Mouse (Mus musculus) hindlimb bud, embryonic 11.5 days (tissue): Measurements from ENCODE around the gene Car10.

ENCODE experiments used
- DNase-seq: peaks from one replicate; pipeline ENCODE4 v3.0.0-alpha.2; 2012; ENCODE audit warnings: low read depth, low spot score; ENCODE audit errors: extremely low spot score

The Car10 gene

GRCm38 (mm10) chr11:93571917-93572641 is 474.3 kb downstream of the Car10 start:
- DNase-seq = no peak

- no peak for DNase-seq
Observed at GRCm38 (mm10) chr11:93577441-93577840, 479.6 kb downstream of the Car10 start.

DNA sequence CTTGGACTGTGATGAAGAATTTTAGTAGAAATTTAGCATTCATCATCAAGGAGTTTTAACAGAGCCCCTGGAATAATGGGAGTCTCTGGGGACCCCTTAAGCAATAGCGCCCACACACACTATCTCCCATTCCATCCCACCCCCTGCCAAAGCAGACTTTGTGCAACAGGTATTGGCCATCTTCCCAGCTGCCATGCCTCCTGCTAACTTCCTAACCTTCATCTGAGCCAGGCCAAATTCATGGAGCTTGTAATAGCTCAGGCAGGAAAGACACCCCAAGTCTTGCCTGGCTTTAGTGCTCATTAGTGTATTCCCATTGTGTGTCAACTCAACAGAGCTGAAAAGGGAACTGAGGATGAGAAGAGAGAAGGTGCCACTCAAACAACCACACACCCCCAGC is 481.8 kb downstream of the Car10 start:
- DNase-seq = no peak

- DNase-seq = no peak
Observed at GRCm38 (mm10) chr11:93581326-93581725, 483.5 kb downstream of the Car10 start.

DNA sequence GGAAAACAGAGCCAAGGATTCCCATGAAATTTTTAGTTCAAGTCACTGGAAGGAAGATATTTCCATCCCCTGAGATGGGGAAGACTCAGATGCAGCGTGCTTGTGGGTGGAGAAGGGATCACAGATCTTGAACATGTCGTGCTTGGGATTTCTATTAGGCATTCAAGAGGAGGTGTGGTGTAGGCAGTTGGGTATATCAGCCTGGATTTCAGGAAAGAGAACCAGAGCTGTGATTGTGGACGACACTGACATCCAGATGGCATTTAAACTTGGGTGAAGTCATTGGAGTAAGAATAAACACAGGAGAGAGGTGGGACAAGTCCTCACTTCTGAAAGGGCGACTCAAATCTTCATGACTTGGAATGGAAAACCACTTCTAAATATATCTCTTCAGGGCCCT is 490.0 kb downstream of the Car10 start:
- no peak for DNase-seq

DNA sequence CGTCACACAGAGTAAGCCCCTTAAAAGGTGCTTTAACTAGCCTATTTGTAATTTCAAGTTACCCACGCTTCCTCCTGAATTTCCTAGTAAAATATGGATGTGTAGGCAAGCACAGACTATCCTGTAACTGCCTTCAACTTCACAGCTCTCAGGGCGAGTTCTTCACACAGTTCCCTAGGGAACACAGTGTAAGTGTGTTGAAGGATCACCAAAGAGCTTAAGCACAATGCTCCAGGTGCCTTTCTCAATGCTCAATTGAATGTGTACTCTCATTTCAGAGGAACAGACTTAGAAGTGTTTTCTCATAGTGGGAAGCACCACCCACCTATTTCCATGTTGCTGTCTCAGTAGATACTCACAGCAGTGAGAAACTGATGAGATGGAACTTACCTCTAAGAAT is 492.8 kb downstream of the Car10 start:
- DNase-seq = no peak

- DNase-seq = no peak
Observed at GRCm38 (mm10) chr11:93594033-93594432, 496.2 kb downstream of the Car10 start.

GRCm38 (mm10) chr11:93598175-93598574 is 500.3 kb downstream of the Car10 start:
- no peak for DNase-seq

- no peak for DNase-seq
Observed at GRCm38 (mm10) chr11:93599755-93600154, 501.9 kb downstream of the Car10 start.

GRCm38 (mm10) chr11:93603575-93603974 is 505.7 kb downstream of the Car10 start:
- no peak for DNase-seq

GRCm38 (mm10) chr11:93607111-93607510 is 509.3 kb downstream of the Car10 start:
- DNase-seq = no peak

DNA sequence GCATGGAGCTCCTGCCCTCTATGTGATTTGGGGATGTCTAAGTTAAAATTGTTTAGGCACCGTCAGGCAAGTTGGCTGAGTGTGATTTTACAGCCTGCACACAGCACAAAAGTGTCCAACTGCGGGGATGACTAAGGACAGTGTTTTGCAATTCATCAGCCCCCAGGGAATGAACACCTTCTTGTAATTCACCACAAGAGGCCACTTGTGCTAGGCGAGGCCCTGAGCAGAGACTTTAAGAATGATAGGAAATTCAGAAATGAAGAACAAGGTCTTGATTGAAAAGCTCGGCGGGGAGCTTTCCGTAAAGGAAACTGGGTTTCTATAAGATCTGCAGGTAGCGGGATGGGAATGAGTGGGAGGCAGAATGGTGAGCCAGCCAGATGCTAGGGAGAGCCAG is 510.9 kb downstream of the Car10 start:
- no peak for DNase-seq

- DNase-seq = no peak
Observed at GRCm38 (mm10) chr11:93612071-93612470, 514.2 kb downstream of the Car10 start.

DNA sequence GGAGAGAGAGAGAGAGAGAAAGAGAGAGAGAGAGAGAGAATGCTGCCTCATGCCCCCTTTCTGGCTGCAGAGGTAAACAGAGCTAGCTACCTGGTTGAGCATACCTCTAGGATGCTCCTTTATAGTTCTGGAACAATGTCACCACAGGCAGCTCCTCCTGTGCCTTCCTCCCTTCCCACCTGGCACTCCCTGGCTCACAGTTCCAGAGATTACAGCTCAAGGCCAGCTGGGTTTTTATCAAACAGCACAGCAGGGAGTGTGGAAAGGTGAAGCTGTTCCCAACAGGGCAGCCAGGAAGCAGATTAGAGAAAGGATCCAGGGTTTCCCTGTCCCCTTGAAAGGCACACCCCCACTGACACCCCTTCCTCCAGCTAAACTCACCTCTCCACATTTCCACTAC is 517.0 kb downstream of the Car10 start:
- DNase-seq = no peak

GRCm38 (mm10) chr11:93623605-93624004 is 525.8 kb downstream of the Car10 start:
- no peak for DNase-seq

- DNase-seq = no peak
Observed at GRCm38 (mm10) chr11:93639410-93639809, 541.6 kb downstream of the Car10 start.

DNA sequence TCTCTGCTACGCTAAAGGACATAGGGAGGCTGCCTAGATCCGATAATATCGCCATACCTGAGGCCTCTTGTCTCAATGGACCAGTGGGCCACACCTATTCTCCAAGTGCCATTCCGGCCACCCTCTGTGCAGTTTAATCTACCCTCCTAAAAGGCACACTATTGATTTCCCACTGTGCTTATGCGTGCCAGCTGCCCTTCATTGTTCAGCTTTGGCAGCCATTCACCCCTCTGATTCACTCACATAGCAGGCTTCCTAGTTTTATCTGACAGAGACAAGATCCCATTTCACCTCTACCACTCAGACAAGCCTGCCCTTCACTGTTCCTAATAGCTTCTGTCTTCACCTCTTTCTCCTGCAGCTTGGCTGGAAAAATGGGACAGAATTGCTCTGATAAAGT is 543.1 kb downstream of the Car10 start:
- DNase-seq = no peak

DNA sequence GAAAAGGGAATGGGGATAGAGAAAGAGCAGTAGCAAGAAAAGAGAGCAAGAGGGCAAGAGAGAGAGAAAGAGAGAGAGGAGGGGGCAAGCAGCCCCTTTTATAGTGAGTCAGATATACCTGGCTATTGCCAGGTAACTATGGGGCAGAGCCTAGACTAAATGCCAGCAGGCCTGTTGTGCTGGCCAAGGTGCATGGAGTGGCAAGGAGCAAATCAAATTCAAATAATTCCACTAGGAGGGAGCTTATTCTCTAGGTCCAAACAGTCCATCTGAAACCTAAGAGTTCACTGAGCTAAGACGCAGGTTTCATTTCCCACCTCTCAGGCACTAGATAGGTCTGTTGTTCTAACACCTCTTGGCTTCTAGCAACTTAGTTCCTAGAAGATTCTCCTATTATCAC is 544.5 kb downstream of the Car10 start:
- no peak for DNase-seq

DNA sequence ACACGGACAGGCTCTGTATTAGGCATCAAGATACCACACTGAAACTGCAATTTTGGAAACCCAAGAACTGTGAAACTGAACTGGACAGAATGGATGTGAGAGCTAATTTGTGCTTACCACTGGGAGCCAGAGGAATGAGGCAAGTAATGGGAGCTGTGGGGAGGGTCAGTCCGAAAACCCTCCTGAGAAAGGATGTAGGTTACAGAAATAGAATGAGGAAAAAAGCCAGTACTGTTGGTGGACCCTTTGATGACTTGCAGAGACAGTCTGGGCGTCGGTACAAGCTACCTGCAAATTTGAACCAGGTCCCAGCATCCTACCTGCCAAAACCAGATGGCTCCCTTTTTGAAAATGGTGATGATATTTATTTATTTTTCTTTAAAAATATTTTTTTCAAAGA is 545.2 kb downstream of the Car10 start:
- no peak for DNase-seq

DNA sequence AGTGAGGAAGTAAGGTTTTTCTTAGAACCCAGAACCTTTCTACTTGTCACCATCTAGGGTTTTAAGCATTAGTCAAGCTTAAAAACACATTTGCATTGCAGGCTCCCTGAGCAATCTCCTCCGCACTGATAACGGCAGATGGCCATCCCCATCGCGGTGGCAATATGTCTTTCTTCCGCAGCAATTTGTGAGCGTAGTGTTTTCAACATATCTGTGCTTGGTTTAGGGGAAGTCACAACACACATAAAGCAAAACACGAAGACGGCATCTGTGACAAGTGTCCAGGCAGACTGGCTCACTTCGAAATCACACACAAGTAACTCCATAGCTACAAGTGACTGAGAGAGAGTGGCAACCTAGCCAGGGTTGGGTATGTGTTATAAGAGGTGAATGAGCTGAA is 545.6 kb downstream of the Car10 start:
- no peak for DNase-seq

GRCm38 (mm10) chr11:93646216-93646615 is 548.4 kb downstream of the Car10 start:
- DNase-seq = no peak
